Mouse (Mus musculus) heart, embryonic 12.5 days (tissue): ENCODE data around the gene Tmem62. TPM values are rescaled to one million over a fixed set of nuclear protein-coding genes. Genes with fewer than 3 reads are reported as not detected.
A peak's percentile ranks its signal among the peaks of the same experiment; 100 is the strongest.

Experiments used
- ATAC-seq: fragments of 200-750 bp; cut with Nextera tagmentation; 2 replicates; pipeline ENCODE4 v1.8.0; 2017; ENCODE audit warnings: moderate TSS enrichment, moderate library complexity; ENCODE audit not compliant: insufficient number of reproducible peaks, low FRiP score
- H3K27ac ChIP-seq: fragments of 300-500 bp; sonication (generic); 2 replicates; pipeline ENCODE4 v1.5.1; 2016; ENCODE audit warnings: mild to moderate bottlenecking, moderate library complexity; ENCODE audit not compliant: poor library complexity, severe bottlenecking
- H3K27me3 ChIP-seq: fragments of 300-500 bp; sonication (generic); replicated peaks from 2 replicates; pipeline ENCODE4 v1.6.1; 2016; ENCODE audit warnings: mild to moderate bottlenecking, moderate library complexity
- H3K36me3 ChIP-seq: fragments of 300-500 bp; sonication (generic); 2 replicates; pipeline ENCODE4 v1.6.1; 2016; ENCODE audit warnings: mild to moderate bottlenecking, moderate library complexity
- H3K4me1 ChIP-seq: fragments of 300-500 bp; sonication (generic); replicated peaks from 2 replicates; pipeline ENCODE4 v1.6.1; 2016; ENCODE audit warnings: mild to moderate bottlenecking
- H3K4me2 ChIP-seq: fragments of 300-500 bp; sonication (generic); 2 replicates; pipeline ENCODE4 v1.6.1; 2016; ENCODE audit warnings: mild to moderate bottlenecking, moderate library complexity
- H3K4me3 ChIP-seq: fragments of 300-500 bp; sonication (generic); 2 replicates; pipeline ENCODE4 v1.5.1; 2016; ENCODE audit warnings: mild to moderate bottlenecking
- H3K9ac ChIP-seq: fragments of 300-500 bp; sonication (generic); 2 replicates; pipeline ENCODE4 v1.6.1; 2016; ENCODE audit warnings: mild to moderate bottlenecking, moderate library complexity
- H3K9me3 ChIP-seq: fragments of 300-500 bp; sonication (generic); replicated peaks from 2 replicates; pipeline ENCODE4 v1.6.1; 2016; ENCODE audit warnings: mild to moderate bottlenecking, moderate library complexity
- WGBS: fragments of 180-500 bp; shearing (Covaris S2); methylation state at CpG from one replicate; pipeline ENCODE4 v1.1.7; 2016; 5-methylcytosine and 5-hydroxymethylcytosine counted together
- polyA plus RNA-seq: library from polyadenylated mRNA; unstranded; fragments of >200 nt; fragmentation: Nextera tagmentation; extraction: Ambion mirVana; gene quantifications from 2 replicates; pipeline ENCODE4 v1.2.1, GENCODE M21; 2016

Tmem62 gene
- 2.0 and 2.8 TPM in 2 replicates for polyA plus RNA-seq

- Histone ChIP-seq H3K4me3 (peak within 1 kb of the TSS; percentile 77), H3K4me1 (no peaks in the 10 kb centered on the region; the same call in 1 of the 2 replicates), H3K27ac (peak within 1 kb of the TSS; percentile 52), H3K27me3 (no peaks in the 10 kb centered on the region), H3K36me3 (no peaks in the 10 kb centered on the region), H3K9ac (peak within 1 kb of the TSS; percentile 77), H3K4me2 (peak within 1 kb of the TSS; percentile 89), H3K9me3 (no peaks in the 10 kb centered on the region)
- WGBS: 1% methylated on average over 71 of the region's 71 CpGs
- peak; percentile 85 for ATAC-seq
Observed at GRCm38 (mm10) chr2:120976990-120977925, at the start of gene Tmem62. Gene Tmem62, plus strand, starts transcription at chr2:120977017.

- Histone ChIP-seq H3K9me3 (no peaks in the 10 kb centered on the region), H3K9ac (no peak overlapping the region), H3K27me3 (no peaks in the 10 kb centered on the region), H3K36me3 (peaks cover 67% of the 10 kb centered on the region), H3K4me3 (no peak overlapping the region), H3K27ac (no peak overlapping the region), H3K4me1 (no peaks in the 10 kb centered on the region), H3K4me2 (no peak overlapping the region)
- WGBS: 93% methylated on average over 3 of the region's 3 CpGs
- ATAC-seq: no peak
Observed at GRCm38 (mm10) chr2:120933038-120933437, 43.8 kb upstream of the Tmem62 start.

- no peaks in the 10 kb centered on the region for H3K9me3 ChIP-seq
- no peak overlapping the region for H3K27ac ChIP-seq
- WGBS: 78% methylated on average over 5 of the region's 5 CpGs
- no peak overlapping the region for H3K9ac ChIP-seq
- 0 out of 2 replicates have a peak, but pooled peaks cover 3% of the 10 kb centered on the region for H3K4me1 ChIP-seq
- peaks cover 56% of the 10 kb centered on the region for H3K36me3 ChIP-seq
- no peak overlapping the region for H3K4me2 ChIP-seq
- H3K4me3 ChIP-seq: no peak overlapping the region
- H3K27me3 ChIP-seq: no peaks in the 10 kb centered on the region
- no peak for ATAC-seq
Observed at GRCm38 (mm10) chr2:120951208-120951607, 25.6 kb upstream of the Tmem62 start.

- WGBS: 78% methylated on average over 2 of the region's 2 CpGs
- H3K9me3 ChIP-seq: no peaks in the 10 kb centered on the region
Observed at GRCm38 (mm10) chr2:120952176-120952938, 24.5 kb upstream of the Tmem62 start.

GRCm38 (mm10) chr2:120959363-120959762, 17.5 kb upstream of the Tmem62 start:
- H3K27me3 ChIP-seq: no peaks in the 10 kb centered on the region
- H3K4me3 ChIP-seq: no peak overlapping the region
- peaks cover 32% of the 10 kb centered on the region for H3K36me3 ChIP-seq
- H3K9ac ChIP-seq: no peak overlapping the region
- H3K27ac ChIP-seq: no peak overlapping the region
- H3K4me1 ChIP-seq: 0 out of 2 replicates have a peak, but pooled peaks cover 3% of the 10 kb centered on the region
- no peak overlapping the region for H3K4me2 ChIP-seq
- H3K9me3 ChIP-seq: no peaks in the 10 kb centered on the region
- 85% methylated on average over 2 of the region's 2 CpGs for WGBS
- ATAC-seq: no peak

More at GRCm38 (mm10) chr2:120952176-120952938, 24.5 kb upstream of the Tmem62 start:
- Histone ChIP-seq H3K4me2 (no peak overlapping the region), H3K9ac (no peak overlapping the region), H3K4me3 (no peak overlapping the region), H3K4me1 (0 out of 2 replicates have a peak, but pooled peaks cover 6% of the 10 kb centered on the region), H3K27ac (no peak overlapping the region), H3K36me3 (peaks cover 48% of the 10 kb centered on the region), H3K27me3 (no peaks in the 10 kb centered on the region)
- ATAC-seq: 0 out of 2 replicates have a peak, but pooled peaks have one; percentile 22

GRCm38 (mm10) chr2:120959827-120960226, 17.0 kb upstream of the Tmem62 start:
- H3K4me2 ChIP-seq: no peak overlapping the region
- H3K9ac ChIP-seq: no peak overlapping the region
- no peak overlapping the region for H3K27ac ChIP-seq
- H3K4me3 ChIP-seq: no peak overlapping the region
- WGBS: 82% methylated on average over 5 of the region's 5 CpGs
- no peaks in the 10 kb centered on the region for H3K9me3 ChIP-seq
- H3K4me1 ChIP-seq: 0 out of 2 replicates have a peak, but pooled peaks cover 3% of the 10 kb centered on the region
- ATAC-seq: no peak
- H3K36me3 ChIP-seq: peaks cover 27% of the 10 kb centered on the region
- H3K27me3 ChIP-seq: no peaks in the 10 kb centered on the region

- ATAC-seq: no peak
- Histone ChIP-seq H3K4me2 (no peak overlapping the region), H3K4me3 (no peak overlapping the region), H3K27me3 (no peaks in the 10 kb centered on the region), H3K9ac (no peak overlapping the region), H3K4me1 (0 out of 2 replicates have a peak, but pooled peaks cover 3% of the 10 kb centered on the region), H3K27ac (no peak overlapping the region), H3K36me3 (peaks cover 24% of the 10 kb centered on the region; the same call in 1 of the 2 replicates), H3K9me3 (no peaks in the 10 kb centered on the region)
- WGBS: 93% methylated on average over 1 of the region's 1 CpGs
Observed at GRCm38 (mm10) chr2:120960261-120960660, 16.6 kb upstream of the Tmem62 start.

- Histone ChIP-seq H3K4me3 (no peak overlapping the region), H3K27me3 (no peaks in the 10 kb centered on the region), H3K4me2 (no peak overlapping the region), H3K27ac (no peak overlapping the region), H3K9ac (no peak overlapping the region), H3K4me1 (peaks cover 5% of the 10 kb centered on the region), H3K9me3 (no peaks in the 10 kb centered on the region), H3K36me3 (peaks cover 18% of the 10 kb centered on the region)
- 91% methylated on average over 7 of the region's 7 CpGs for WGBS
- no peak for ATAC-seq
Observed at GRCm38 (mm10) chr2:120963110-120963509, 13.7 kb upstream of the Tmem62 start.

GRCm38 (mm10) chr2:120965486-120965885, 11.3 kb upstream of the Tmem62 start:
- Histone ChIP-seq H3K4me1 (peaks cover 14% of the 10 kb centered on the region), H3K9me3 (no peaks in the 10 kb centered on the region), H3K4me3 (no peak overlapping the region), H3K9ac (no peak overlapping the region), H3K36me3 (peaks cover 6% of the 10 kb centered on the region; the same call in 1 of the 2 replicates), H3K27ac (no peak overlapping the region), H3K4me2 (no peak overlapping the region), H3K27me3 (no peaks in the 10 kb centered on the region)
- no peak for ATAC-seq
- 92% methylated on average over 3 of the region's 3 CpGs for WGBS

- H3K4me3 ChIP-seq: peak overlapping the region; percentile 93
- peak overlapping the region; percentile 89 for H3K9ac ChIP-seq
- no peaks in the 10 kb centered on the region for H3K9me3 ChIP-seq
- H3K27me3 ChIP-seq: no peaks in the 10 kb centered on the region
- no peaks in the 10 kb centered on the region; the same call in 1 of the 2 replicates for H3K36me3 ChIP-seq
- H3K27ac ChIP-seq: peak overlapping the region; percentile 80
- under 1% methylated on average over 23 of the region's 23 CpGs for WGBS
- peaks cover 19% of the 10 kb centered on the region for H3K4me1 ChIP-seq
- H3K4me2 ChIP-seq: peak overlapping the region; percentile 71
- peak; percentile 66 for ATAC-seq
Observed at GRCm38 (mm10) chr2:120970045-120970539, 6.7 kb upstream of the Tmem62 start.
